Mouse (Mus musculus) olfactory bulb, adult 2 months (tissue): Measurements from ENCODE around the gene Dpysl4.

ENCODE experiments used
- CTCF ChIP-seq: fragments of 200-500 bp; IDR thresholded peaks from 2 replicates; pipeline ENCODE4 v1.5.1; 2012; ENCODE audit warnings: low read depth, mild to moderate bottlenecking, low read length, moderate library complexity; ENCODE audit not compliant: insufficient read depth
- POLR2A ChIP-seq: fragments of 200-500 bp; IDR thresholded peaks from 2 replicates; pipeline ENCODE4 v1.6.1; 2012; ENCODE audit warnings: mild to moderate bottlenecking, low read depth, low read length, moderate library complexity; ENCODE audit not compliant: insufficient read depth

- TF ChIP-seq CTCF (no peak), POLR2A (no peak)
Observed at GRCm38 (mm10) chr7:139078181-139078580, 7.6 kb upstream of the Dpysl4 start.
